Mouse (Mus musculus) heart, postnatal 4 days (tissue): ENCODE measurements around the gene Lyrm1. TPM values are rescaled to one million over a fixed set of nuclear protein-coding genes. Genes with fewer than 3 reads are reported as not detected.
A peak's percentile ranks its signal among the peaks of the same experiment; 100 is the strongest.

Experiments
- DNase-seq: peaks from one replicate; pipeline ENCODE4 v3.0.0; 2021
- total RNA-seq, 2 experiments: library from RNA; stranded (reverse); gene quantifications; 2 replicates each; pipeline ENCODE4 v1.2.3; 2021

Gene Lyrm1
- total RNA-seq, 2 experiments from 2014 or later = 4.9 to 5.0 TPM

DNA sequence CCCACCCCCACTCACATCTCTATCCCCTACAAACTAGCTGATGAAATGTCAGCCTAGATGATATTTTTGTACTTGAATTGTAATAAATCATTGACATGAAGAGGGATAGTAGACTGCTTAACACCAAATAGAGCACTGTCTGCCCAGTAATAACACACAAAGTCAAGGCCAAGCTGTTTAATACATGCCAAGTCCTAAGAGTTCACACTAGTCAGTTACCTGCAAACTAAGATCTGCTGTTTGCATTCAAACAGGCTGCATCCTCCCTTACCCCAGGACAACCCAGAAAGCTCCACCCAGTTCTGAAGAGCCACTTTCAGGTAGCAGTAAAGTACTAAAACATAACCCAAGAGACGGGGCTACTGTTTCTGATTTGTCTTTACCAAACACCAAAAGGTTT lies 3.5 kb upstream of the Lyrm1 start:
- DNase-seq = no peak

- DNase-seq = no peak
Measured at GRCm38 (mm10) chr7:119892742-119893141, 2.9 kb upstream of the Lyrm1 start.

- no peak for DNase-seq
Measured at GRCm38 (mm10) chr7:119894818-119895544, 680 bp upstream of the Lyrm1 start.

DNA sequence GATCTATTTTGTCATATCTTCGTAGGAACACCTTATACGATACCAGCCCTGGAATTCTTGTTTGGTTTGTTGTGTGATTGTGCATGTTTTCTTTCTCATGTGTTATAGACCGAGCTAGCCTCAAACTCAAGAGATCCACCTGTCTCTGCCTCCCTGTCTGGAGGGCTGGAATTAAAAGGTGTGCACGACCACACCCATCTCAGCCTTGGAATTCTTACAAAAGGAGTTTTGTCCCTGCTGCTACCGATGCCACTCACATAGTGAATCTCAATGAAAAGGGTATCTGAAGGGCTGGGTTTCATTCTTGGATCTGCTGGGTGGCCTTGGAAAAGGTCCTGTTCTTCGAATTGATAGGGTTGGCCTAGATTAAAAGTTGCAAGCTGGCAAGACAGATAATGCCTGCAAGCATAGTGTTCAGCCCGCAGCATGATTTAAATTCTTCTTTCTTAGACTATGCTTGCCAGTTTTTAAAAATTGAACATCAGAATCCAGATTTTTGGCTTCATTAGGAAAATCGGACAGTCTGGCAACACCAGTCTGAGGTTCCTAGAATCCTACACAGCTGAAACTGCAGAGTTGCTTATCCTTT lies 2.0 kb downstream of the Lyrm1 start:
- no peak for DNase-seq

- no peak for DNase-seq
Measured at GRCm38 (mm10) chr7:119898247-119898856, 2.7 kb downstream of the Lyrm1 start.

DNA sequence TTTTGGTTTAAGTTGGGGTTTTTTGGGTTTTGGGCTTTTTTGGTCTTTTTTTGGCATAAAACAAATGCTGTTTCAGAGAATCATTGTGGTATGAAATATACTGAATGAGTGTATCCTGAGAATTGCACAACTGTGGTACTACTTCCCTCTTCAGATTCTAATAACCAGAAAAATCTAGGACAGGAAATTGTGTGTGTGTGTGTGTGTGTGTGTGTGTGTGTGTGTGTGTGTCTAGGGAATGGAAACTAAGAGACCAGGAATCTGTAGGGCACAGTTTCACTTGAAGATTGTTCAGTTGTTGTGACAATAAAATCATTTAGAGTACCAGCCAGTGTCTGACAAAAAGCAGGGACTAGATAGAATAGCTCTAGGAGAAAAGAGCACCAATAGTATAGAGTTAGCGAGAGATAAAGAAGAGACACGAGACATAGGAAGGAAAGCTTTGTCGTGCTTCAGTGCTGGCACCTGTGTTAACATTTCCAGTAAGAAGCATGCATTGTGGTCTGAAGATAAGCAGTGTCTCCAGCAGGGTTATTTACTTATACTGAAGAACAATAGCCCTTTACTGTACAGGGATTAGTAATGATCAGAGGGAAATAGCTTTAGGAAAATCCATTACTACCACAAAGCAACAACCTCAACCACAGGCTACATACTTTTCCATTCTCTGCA lies 3.9 kb downstream of the Lyrm1 start:
- no peak for DNase-seq

DNA sequence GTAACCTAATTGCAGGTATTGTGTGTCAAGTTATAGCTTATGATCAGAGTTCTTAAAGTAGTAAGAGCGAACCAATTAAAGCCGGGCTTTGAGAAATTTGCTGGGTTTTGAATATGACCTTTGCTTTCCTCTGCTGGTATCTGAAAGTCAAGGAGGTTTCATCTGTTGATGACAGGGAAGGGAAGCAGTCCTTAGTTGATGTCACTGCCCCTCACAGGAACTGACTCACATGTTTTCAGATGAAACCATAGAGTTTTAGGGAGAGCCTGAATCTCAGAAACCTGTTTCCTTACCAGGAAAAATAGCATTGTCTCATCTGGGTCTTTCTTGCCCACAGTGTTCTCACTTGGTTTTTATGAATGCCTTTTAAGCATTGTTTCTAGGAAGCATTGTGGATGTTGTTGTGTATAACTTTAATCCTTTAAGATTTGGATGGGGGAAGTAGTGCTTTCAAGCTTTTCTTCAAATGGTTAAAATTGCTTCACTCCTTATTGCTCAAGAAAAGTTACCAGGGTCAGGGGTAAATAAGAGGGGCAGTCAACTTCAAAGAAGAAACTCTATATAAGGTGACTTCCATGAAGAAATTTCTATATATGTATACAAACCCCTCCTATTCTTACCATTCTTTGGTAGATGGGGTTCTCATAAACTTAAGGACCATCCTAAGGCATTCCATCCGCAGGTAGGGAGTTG lies 11.0 kb downstream of the Lyrm1 start:
- no peak for DNase-seq

DNA sequence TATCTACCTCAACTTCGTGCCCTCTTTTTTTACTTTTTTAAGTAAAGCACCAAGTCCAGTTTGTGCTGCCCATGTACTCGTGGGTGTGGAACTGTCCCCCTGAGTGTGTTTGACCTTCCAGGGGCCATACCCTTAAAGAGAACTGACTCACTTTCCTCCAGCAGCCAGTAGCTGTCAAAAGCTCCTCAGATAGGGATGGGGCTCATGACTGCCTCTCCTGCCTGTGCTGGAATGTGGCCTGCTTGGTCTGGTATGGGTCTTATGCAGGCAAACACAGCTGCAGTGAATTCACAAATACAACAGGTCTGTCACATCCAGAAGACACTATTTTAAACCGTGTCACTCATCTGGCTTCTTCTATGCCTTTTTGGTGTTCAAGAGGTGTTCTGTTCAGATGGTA lies 16.1 kb downstream of the Lyrm1 start:
- DNase-seq = no peak

DNA sequence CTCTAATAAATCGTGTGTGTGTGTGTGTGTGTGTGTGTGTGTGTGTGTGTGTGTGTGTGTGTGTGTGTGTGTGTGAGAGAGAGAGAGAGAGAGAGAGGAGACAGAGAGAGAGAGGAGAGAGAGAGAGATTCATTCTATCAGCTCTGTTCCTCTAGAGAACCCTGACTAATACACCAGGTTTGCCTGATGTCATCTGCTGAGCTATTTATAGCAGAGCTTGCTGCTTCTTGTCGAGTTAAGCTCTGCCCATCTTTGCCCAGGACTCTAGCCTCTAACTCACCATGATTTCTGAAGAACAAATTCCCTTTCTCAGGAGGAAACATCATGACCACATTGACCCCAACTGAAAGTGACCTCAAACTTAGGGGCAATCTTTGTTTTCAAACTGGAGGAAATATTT lies 24.8 kb downstream of the Lyrm1 start:
- DNase-seq = peak; percentile 22

DNA sequence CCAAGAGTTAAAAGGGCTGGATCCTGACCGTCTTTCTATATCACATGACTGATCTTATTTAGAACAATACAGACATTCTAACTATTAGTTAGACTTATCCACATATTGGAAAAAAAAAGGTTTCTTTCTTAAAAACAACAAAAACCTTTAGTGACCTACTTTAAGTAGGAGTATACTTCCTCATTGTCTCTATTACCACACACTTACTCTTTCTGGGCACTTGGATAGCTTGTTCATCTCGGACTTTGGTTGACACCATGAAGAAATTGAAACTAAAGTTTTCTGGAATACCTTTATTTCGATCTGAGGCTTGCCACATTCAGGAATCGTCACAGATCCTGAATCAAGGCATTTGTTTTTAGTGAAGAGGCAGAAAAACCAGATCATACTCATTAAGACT lies 25.4 kb downstream of the Lyrm1 start:
- no peak for DNase-seq

DNA sequence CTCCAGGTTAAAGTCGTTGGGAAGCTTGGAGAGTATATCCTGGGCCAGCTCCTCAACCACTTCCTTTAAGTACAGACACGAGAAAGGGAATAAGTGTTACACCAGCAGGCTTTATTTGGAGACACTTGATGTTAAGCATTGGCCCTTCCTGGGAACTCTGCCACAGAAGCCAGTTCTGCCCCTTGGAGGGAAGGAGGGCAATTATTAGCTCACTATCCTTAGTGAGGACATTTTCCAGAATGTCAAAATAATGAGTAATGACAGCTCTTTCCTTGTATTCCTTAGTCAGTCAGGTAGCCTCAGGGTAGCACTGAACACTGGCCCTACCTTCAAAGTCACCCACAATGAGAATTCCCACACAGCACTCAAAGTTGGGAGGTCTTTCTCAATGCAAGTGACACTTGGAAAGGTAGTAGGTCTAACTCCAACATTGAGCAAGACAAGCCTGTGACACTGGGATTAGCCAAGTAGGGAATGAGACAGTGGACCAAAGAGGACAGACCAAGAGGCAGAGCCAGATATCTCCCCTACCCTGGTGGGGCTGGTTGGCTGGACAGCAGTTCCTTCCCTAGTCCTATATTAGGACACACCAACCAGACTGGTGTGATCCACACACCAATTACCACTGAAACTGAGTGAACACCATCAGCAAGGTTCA lies 33.3 kb downstream of the Lyrm1 start:
- DNase-seq = no peak

- DNase-seq = no peak
Measured at GRCm38 (mm10) chr7:119936321-119936720, 40.7 kb downstream of the Lyrm1 start.

GRCm38 (mm10) chr7:119937036-119937435 lies 41.4 kb downstream of the Lyrm1 start:
- no peak for DNase-seq

DNA sequence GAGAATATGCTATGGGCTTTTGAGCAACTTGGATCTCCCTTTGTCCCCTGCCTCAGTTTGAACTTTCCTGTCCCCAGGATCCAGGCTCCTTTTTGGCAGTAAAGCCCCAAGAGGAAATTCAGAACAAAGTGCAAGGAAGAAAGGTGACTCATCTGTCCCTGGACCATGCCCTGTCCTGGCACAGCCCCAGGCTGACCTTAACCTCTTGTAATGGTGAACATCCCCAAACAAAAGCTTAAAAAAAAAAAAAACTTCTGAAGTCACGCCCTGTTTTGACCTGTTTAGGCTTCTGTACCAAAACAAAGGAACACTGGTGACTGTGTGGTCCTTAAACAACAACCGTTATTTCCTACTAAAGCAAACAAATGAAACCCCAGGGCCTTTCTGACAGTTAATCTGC lies 45.9 kb downstream of the Lyrm1 start:
- DNase-seq = peak; percentile 19

DNA sequence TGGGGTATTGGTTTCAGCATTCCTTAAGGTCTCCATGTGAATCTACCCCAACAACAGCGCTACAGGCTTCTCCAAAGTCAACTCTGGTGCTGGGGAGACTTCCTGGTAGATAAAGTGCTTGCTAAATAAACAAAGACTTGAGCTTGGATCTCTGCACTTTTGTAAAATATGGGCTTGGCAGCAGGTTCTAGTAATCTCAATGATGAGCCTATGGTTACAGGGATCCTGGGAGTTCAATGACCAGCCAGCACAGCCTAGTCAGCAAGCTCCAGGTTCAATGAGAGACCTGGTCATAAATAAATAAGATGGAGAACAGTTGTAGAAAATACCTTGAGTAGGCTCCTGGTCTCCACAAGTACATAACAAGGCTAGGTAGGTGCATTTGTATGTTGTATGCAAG lies 58.4 kb downstream of the Lyrm1 start:
- no peak for DNase-seq

DNA sequence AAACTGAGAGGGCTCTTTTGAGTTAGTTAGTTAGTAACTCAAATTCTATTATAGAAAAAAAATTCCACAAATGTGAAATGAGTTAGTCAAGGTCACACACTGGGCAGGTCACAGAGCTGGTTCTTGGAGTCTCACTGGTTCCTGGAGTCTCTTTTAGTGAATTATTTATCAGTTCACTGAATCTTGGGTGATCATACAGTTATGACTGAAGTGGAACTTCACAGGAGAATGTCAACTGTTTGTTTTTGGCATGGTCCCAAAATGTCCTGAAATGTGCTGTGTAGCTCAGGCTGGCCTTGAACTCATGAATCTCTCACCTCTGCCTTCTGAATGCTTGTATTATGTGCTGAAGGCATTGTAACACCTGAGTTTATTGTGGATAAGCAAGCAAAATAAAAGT lies 61.8 kb downstream of the Lyrm1 start:
- no peak for DNase-seq

DNA sequence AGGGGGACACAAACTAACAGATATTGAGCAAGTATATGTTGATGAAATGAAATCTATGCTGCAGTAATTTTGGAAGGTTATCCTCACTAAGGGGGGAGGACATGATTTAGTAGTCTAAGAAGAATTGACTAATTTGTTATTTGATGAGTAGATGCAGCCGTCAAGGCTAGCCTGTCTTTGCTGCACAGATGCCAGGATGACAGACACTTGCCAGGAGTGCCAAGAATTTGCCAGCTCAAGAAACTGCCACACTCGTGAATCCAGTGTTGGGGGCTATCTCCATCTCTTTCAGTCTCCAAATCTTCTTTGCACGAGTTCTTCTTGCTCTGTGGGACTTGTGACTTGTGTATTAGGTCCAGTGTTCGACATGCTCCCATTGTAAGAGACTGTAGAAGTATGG lies 63.4 kb downstream of the Lyrm1 start:
- no peak for DNase-seq

- DNase-seq = no peak
Measured at GRCm38 (mm10) chr7:119959491-119959890, 63.8 kb downstream of the Lyrm1 start.

- DNase-seq = no peak
Measured at GRCm38 (mm10) chr7:119960006-119960405, 64.3 kb downstream of the Lyrm1 start.

GRCm38 (mm10) chr7:119960546-119960945 lies 64.9 kb downstream of the Lyrm1 start:
- no peak for DNase-seq

DNA sequence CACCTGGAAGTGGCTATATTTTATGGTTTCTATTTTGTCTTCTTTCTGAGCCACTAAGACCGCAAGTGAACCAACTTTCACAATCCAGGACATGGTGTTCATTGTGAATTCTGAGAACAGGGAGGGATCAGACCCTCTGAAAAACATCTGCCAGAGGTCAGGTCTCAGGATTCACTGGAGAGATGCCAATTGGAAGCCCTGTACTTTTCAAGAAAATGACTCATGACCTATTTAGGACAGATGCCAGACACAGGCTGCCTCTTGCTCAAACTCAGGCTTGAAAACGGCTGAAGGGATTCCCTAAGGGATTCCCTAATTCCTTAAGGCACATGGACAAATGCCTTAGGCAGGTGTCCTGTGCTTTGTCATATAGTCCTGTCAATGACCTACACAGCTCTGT lies 65.4 kb downstream of the Lyrm1 start:
- peak; percentile 48 for DNase-seq

DNA sequence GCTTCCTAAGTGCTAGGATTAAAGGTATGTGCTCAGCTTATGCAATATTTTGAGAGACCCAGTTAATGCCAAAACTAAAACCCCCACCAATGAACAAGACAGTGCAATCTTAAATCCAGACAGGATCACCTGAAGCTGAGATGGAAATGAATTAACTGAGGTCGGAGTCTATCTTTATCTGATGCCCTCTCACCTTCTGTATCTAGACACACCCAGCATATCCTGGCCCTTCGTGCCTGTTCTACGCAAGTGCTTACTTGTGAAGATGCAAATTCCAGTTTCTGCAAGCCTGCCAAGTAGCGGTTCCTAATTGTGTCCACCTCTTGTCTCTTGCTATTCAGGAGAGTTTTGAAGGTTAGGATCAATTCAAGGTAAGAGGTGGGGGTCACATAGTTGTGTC lies 69.5 kb downstream of the Lyrm1 start:
- DNase-seq = no peak
